Mouse (Mus musculus): ENCODE results near the gene Nudt1. TPM values are rescaled to one million over a fixed set of nuclear protein-coding genes. Genes with fewer than 3 reads are reported as not detected.
"Not testable (repeated sequence)": the region's sequence is repeated elsewhere in the genome, so short reads cannot be mapped to it uniquely, and the experiment has no call there.

The Nudt1 gene
- total RNA-seq, 2 experiments from 2014 or later: 45.5 to 58.2 TPM

GRCm38 (mm10) chr5:140338779-140339178, 17.3 kb downstream of the Nudt1 start:
- ATAC-seq (replicated peaks; ENCODE audit: low FRiP score, low TSS enrichment, poor library complexity, severe bottlenecking): no peak

- no peak for ATAC-seq (replicated peaks; ENCODE audit: low FRiP score, low TSS enrichment, poor library complexity, severe bottlenecking)
These were observed 18.4 kb downstream of the Nudt1 start for GRCm38 (mm10) chr5:140339836-140340235.

- ATAC-seq (replicated peaks; ENCODE audit: low FRiP score, low TSS enrichment, poor library complexity, severe bottlenecking): no peak
These were observed 21.4 kb downstream of the Nudt1 start for GRCm38 (mm10) chr5:140342880-140343279.

- no peak for ATAC-seq (replicated peaks; ENCODE audit: low FRiP score, low TSS enrichment, poor library complexity, severe bottlenecking)
These were observed 23.8 kb downstream of the Nudt1 start for GRCm38 (mm10) chr5:140345244-140345643.

GRCm38 (mm10) chr5:140346050-140346449, 24.6 kb downstream of the Nudt1 start:
- ATAC-seq (replicated peaks; ENCODE audit: low FRiP score, low TSS enrichment, poor library complexity, severe bottlenecking): no peak

GRCm38 (mm10) chr5:140349882-140350281, 28.4 kb downstream of the Nudt1 start:
- ATAC-seq (replicated peaks; ENCODE audit: low FRiP score, low TSS enrichment, poor library complexity, severe bottlenecking): no peak

GRCm38 (mm10) chr5:140350731-140351497, 29.5 kb downstream of the Nudt1 start:
- no peak for ATAC-seq (replicated peaks; ENCODE audit: low FRiP score, low TSS enrichment, poor library complexity, severe bottlenecking)

GRCm38 (mm10) chr5:140352352-140352751, 30.9 kb downstream of the Nudt1 start:
- no peak for ATAC-seq (replicated peaks; ENCODE audit: low FRiP score, low TSS enrichment, poor library complexity, severe bottlenecking)

- ATAC-seq (replicated peaks; ENCODE audit: low FRiP score, low TSS enrichment, poor library complexity, severe bottlenecking): no peak
These were observed 34.5 kb downstream of the Nudt1 start for GRCm38 (mm10) chr5:140355934-140356333.

GRCm38 (mm10) chr5:140357466-140357865, 36.0 kb downstream of the Nudt1 start:
- ATAC-seq (replicated peaks; ENCODE audit: low FRiP score, low TSS enrichment, poor library complexity, severe bottlenecking): no peak

GRCm38 (mm10) chr5:140359930-140360674, 38.6 kb downstream of the Nudt1 start:
- no peak for ATAC-seq (replicated peaks; ENCODE audit: low FRiP score, low TSS enrichment, poor library complexity, severe bottlenecking)

- no peak for ATAC-seq (replicated peaks; ENCODE audit: low FRiP score, low TSS enrichment, poor library complexity, severe bottlenecking)
These were observed 43.0 kb downstream of the Nudt1 start for GRCm38 (mm10) chr5:140364415-140364814.

GRCm38 (mm10) chr5:140368126-140368525, 46.7 kb downstream of the Nudt1 start:
- not testable (repeated sequence) for ATAC-seq (replicated peaks; ENCODE audit: low FRiP score, low TSS enrichment, poor library complexity, severe bottlenecking)

GRCm38 (mm10) chr5:140368926-140369325, 47.5 kb downstream of the Nudt1 start:
- no peak for ATAC-seq (replicated peaks; ENCODE audit: low FRiP score, low TSS enrichment, poor library complexity, severe bottlenecking)

- no peak for ATAC-seq (replicated peaks; ENCODE audit: low FRiP score, low TSS enrichment, poor library complexity, severe bottlenecking)
These were observed 48.0 kb downstream of the Nudt1 start for GRCm38 (mm10) chr5:140369466-140369865.

GRCm38 (mm10) chr5:140370446-140371254, 49.2 kb downstream of the Nudt1 start:
- peak; percentile 48 for ATAC-seq (replicated peaks; ENCODE audit: low FRiP score, low TSS enrichment, poor library complexity, severe bottlenecking)

- ATAC-seq (replicated peaks; ENCODE audit: low FRiP score, low TSS enrichment, poor library complexity, severe bottlenecking): no peak
These were observed 50.2 kb downstream of the Nudt1 start for GRCm38 (mm10) chr5:140371671-140372070.

- ATAC-seq (replicated peaks; ENCODE audit: low FRiP score, low TSS enrichment, poor library complexity, severe bottlenecking): no peak
These were observed 52.3 kb downstream of the Nudt1 start for GRCm38 (mm10) chr5:140373711-140374110.

GRCm38 (mm10) chr5:140374226-140374625, 52.8 kb downstream of the Nudt1 start:
- ATAC-seq (replicated peaks; ENCODE audit: low FRiP score, low TSS enrichment, poor library complexity, severe bottlenecking): no peak

GRCm38 (mm10) chr5:140375249-140375829, 53.9 kb downstream of the Nudt1 start:
- ATAC-seq (replicated peaks; ENCODE audit: low FRiP score, low TSS enrichment, poor library complexity, severe bottlenecking): no peak

All from megakaryocyte-erythroid progenitor cell, adult 5-6 weeks (primary cell).